Mouse (Mus musculus): ENCODE results near the gene Gm5678. TPM values are rescaled to one million over a fixed set of nuclear protein-coding genes. Genes with fewer than 3 reads are reported as not detected.
A peak's percentile ranks its signal among the peaks of the same experiment; 100 is the strongest.
"Not testable (repeated sequence)": the region's sequence is repeated elsewhere in the genome, so short reads cannot be mapped to it uniquely, and the experiment has no call there.

Gene Gm5678
- polyA plus RNA-seq, 1 experiment from 2014 or later: 4.3 TPM

- DNase-seq (ENCODE audit: low read depth, low spot score): no peak
- CTCF ChIA-PET: no interaction called here
- ATAC-seq: no peak
- TF ChIP-seq CTCF (IDR thresholded peaks at IDR 0.05): no peak
- POLR2A ChIA-PET: no interaction called here
- H3K27me3 ChIP-seq: no peaks in the 10 kb centered on the region
- in situ Hi-C loops (cut with MboI; ENCODE audit: low pct_unique_long_range_greater_than_20kb): no loop called here
Measured at GRCm38 (mm10) chr16:93608731-93609130, 19.2 kb upstream of the Gm5678 start.

DNA sequence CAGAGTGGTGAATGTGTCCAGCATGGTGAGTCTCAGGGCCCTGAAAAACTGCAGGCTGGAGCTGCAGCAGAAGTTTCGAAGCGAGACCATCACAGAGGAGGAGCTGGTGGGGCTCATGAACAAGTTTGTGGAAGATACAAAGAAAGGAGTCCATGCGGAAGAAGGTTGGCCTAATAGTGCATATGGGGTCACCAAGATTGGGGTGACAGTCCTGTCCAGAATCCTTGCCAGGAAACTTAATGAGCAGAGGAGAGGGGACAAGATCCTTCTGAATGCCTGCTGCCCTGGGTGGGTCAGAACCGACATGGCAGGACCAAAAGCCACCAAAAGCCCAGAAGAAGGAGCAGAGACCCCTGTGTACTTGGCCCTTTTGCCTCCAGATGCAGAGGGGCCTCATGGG is 18.1 kb upstream of the Gm5678 start:
- DNase-seq (ENCODE audit: low read depth, low spot score) (no peak), ATAC-seq (no peak)
- TF ChIP-seq CTCF (IDR thresholded peaks at IDR 0.05): no peak
- no peaks in the 10 kb centered on the region for H3K27me3 ChIP-seq
- in situ Hi-C loops (cut with MboI; ENCODE audit: low pct_unique_long_range_greater_than_20kb): no loop called here
- ChIA-PET POLR2A (no interaction called here), CTCF (no interaction called here)

GRCm38 (mm10) chr16:93610961-93611360 is 16.9 kb upstream of the Gm5678 start:
- in situ Hi-C loops (cut with MboI; ENCODE audit: low pct_unique_long_range_greater_than_20kb): no loop called here
- TF ChIP-seq CTCF (IDR thresholded peaks at IDR 0.05): no peak
- POLR2A ChIA-PET: no interaction called here
- CTCF ChIA-PET: no interaction called here
- H3K27me3 ChIP-seq: no peaks in the 10 kb centered on the region
- DNase-seq (ENCODE audit: low read depth, low spot score) (no peak), ATAC-seq (no peak)

GRCm38 (mm10) chr16:93615118-93615870 is 12.6 kb upstream of the Gm5678 start:
- ChIA-PET POLR2A (interaction anchor here (0.7 to 1.0 kb wide), 2 partner anchors 11 to 989 kb away, joined by 3 read pairs; no protein-coding TSS in a partner anchor), CTCF (interaction anchor here (0.8 to 2.2 kb wide), 4 partner anchors 11 to 56 kb away, joined by 3 to 8 read pairs (median 4); no protein-coding TSS in a partner anchor)
- in situ Hi-C loops (cut with MboI; ENCODE audit: low pct_unique_long_range_greater_than_20kb): no loop called here
- no peak for DNase-seq (ENCODE audit: low read depth, low spot score)
- H3K27me3 ChIP-seq: no peaks in the 10 kb centered on the region
- peak; percentile 71 for TF ChIP-seq CTCF (IDR thresholded peaks at IDR 0.05)
- ATAC-seq: peak; percentile 69

GRCm38 (mm10) chr16:93623759-93624158 is 4.1 kb upstream of the Gm5678 start:
- H3K27me3 ChIP-seq; POLR2A ChIA-PET; CTCF ChIA-PET; ATAC-seq; DNase-seq (ENCODE audit: low read depth, low spot score); in situ Hi-C loops (cut with MboI; ENCODE audit: low pct_unique_long_range_greater_than_20kb): not testable (repeated sequence)

DNA sequence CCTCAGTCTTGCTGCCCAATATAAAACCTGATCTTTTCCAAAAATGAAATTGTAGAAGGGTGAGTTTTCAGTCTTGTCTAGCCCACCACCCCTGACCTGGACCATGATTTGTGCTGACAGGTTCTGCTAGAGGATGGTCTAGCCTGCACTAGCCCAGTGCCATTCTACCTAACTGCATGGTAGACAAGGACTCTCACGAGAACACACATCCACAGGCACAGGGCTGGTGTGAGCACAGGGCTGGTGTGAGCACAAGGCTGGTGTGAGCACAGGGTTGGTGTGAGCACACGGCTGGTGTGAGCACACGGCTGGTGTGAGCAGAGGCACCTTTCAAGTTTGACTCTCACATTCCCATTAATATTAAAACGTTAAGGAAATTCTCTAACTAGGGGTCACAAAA is 3.2 kb upstream of the Gm5678 start:
- no peaks in the 10 kb centered on the region for H3K27me3 ChIP-seq
- DNase-seq (ENCODE audit: low read depth, low spot score) (no peak), ATAC-seq (no peak)
- TF ChIP-seq CTCF (IDR thresholded peaks at IDR 0.05): no peak
- ChIA-PET CTCF (no interaction called here), POLR2A (no interaction called here)
- in situ Hi-C loops (cut with MboI; ENCODE audit: low pct_unique_long_range_greater_than_20kb): no loop called here

DNA sequence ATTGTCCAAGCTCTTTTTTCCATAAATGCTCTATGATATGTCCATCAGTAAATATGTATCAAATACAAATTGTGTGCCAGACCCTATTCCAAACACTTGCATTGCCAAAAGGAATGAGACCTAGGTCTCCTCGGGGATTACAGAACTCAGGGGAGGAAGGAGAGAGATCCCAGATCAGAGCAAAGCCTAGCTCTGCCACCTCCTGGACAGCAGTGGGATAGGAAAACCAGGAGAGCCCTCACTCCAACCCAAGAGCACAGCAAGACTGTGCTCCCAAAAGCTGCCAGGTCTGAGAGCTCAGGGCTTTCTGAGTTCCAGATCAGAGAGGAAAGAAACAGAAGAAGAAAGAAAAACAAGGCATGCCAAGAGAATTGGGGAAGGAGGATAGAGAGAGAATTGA is 1.2 kb upstream of the Gm5678 start:
- ChIA-PET POLR2A (interaction anchor here (1.0 kb wide), 1 partner anchor 11 kb away, joined by 3 read pairs; no protein-coding TSS in a partner anchor), CTCF (interaction anchor here (1.2 to 1.6 kb wide), 3 partner anchors 11 to 29 kb away, joined by 3 to 8 read pairs (median 3); no protein-coding TSS in a partner anchor)
- ATAC-seq (peak; percentile 78), DNase-seq (ENCODE audit: low read depth, low spot score) (no peak)
- H3K27me3 ChIP-seq: no peaks in the 10 kb centered on the region
- in situ Hi-C loops (cut with MboI; ENCODE audit: low pct_unique_long_range_greater_than_20kb): no loop called here
- TF ChIP-seq CTCF (IDR thresholded peaks at IDR 0.05): peak; percentile 76

- H3K27me3 ChIP-seq: no peaks in the 10 kb centered on the region
- TF ChIP-seq CTCF (IDR thresholded peaks at IDR 0.05): no peak
- peak; percentile 21 for ATAC-seq
- in situ Hi-C loops (cut with MboI; ENCODE audit: low pct_unique_long_range_greater_than_20kb): no loop called here
- peak; percentile 33 for DNase-seq (ENCODE audit: low read depth, low spot score)
- ChIA-PET CTCF (interaction anchor here (0.8 to 1.0 kb wide), 2 partner anchors 17 to 67 kb away, joined by 3 read pairs; no protein-coding TSS in a partner anchor), POLR2A (interaction anchor here (0.6 kb wide), 1 partner anchor 40 kb away, joined by 3 read pairs; no protein-coding TSS in a partner anchor)
Measured at GRCm38 (mm10) chr16:93644006-93644405, 16.1 kb downstream of the Gm5678 start.

DNA sequence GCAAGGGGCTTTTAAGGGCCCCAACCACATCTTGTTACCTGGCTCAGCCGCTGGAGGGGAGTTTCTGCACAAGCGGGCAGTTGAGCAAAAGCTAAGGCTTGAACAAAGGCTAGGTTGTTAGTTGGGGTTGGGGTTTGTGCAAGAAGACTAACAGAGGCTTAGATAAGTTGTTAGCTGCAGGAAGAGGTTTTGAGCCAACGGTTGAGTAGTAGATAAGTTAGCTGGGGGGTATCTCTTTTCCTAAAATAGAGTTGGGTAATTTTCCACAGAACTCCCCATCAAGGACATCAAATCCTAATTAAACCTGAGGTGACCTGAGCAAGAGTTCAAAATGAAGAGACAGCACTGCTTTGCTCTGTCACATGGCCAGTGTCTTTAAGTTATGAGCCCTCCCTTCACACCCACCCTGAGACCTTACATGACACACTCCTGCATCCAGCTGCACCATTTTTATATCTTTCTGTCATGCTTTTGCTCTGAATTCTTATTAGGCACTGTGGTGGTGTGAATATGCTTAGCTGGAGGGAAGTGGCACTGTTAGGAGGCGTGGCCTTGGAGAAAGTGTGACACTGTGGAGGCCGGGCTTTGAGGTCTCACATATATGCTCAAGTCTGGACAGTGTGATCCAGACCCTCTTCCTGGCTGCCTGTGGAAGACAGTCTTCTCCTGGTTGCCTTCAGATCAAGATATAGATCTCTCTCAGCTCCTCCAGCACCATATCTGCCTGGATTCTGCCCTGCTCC is 20.7 kb downstream of the Gm5678 start:
- ChIA-PET POLR2A (no interaction called here), CTCF (no interaction called here)
- ATAC-seq: no peak
- in situ Hi-C loops (cut with MboI; ENCODE audit: low pct_unique_long_range_greater_than_20kb): no loop called here
- H3K27me3 ChIP-seq: no peaks in the 10 kb centered on the region
- no peak for TF ChIP-seq CTCF (IDR thresholded peaks at IDR 0.05)
- no peak for DNase-seq (ENCODE audit: low read depth, low spot score)

DNA sequence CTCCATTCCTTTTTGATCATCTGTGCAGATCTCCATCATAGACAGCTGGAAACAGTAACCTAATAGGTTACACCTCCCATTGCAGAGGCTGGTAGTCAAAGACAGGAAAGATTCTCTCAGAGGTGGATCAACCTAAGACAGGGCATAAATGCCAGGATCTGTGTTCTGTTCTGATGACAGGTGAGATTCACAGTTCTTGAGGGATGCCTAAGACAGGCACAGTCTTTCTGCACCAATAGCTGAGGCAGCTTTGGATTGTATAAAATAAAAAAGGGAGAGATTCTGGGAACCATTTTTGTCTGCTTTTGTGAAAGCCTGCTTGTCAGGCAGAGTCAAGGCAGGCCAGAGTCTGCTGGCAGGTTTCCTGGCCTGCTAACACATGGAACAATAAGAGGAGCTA is 40.1 kb downstream of the Gm5678 start:
- DNase-seq (ENCODE audit: low read depth, low spot score): no peak

DNA sequence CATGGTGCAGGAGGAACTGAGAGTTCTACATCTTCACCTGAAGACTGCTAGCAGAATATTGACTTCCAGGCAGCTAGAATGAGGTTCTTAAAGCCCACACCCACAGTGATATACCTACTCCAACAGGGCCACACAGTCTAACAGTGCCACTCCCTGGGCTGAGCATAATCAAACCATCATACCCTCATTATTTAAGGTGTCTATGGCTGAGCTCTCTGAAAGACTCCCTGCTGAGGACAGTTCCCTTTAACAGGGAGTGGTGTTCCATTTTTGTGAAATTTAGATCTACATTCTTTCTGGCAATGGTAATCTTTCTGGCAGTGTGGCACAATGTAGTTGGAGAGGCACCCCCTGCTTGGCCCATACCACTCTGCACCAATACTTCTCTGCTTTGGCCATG is 41.6 kb downstream of the Gm5678 start:
- ChIA-PET POLR2A (no interaction called here), CTCF (no interaction called here)
- no peak for TF ChIP-seq CTCF (IDR thresholded peaks at IDR 0.05)
- ATAC-seq (no peak), DNase-seq (ENCODE audit: low read depth, low spot score) (no peak)
- in situ Hi-C loops (cut with MboI; ENCODE audit: low pct_unique_long_range_greater_than_20kb): no loop called here
- H3K27me3 ChIP-seq: no peaks in the 10 kb centered on the region

More for the DNA sequence above, 40.1 kb downstream of the Gm5678 start:
- H3K27me3 ChIP-seq: no peaks in the 10 kb centered on the region
- in situ Hi-C loops (cut with MboI; ENCODE audit: low pct_unique_long_range_greater_than_20kb): no loop called here
- ATAC-seq: no peak
- ChIA-PET CTCF (no interaction called here), POLR2A (no interaction called here)
- TF ChIP-seq CTCF (IDR thresholded peaks at IDR 0.05): no peak

GRCm38 (mm10) chr16:93670466-93670865 is 42.6 kb downstream of the Gm5678 start:
- ATAC-seq; POLR2A ChIA-PET; H3K27me3 ChIP-seq; DNase-seq (ENCODE audit: low read depth, low spot score); CTCF ChIA-PET; in situ Hi-C loops (cut with MboI; ENCODE audit: low pct_unique_long_range_greater_than_20kb): not testable (repeated sequence)

All from Patski (cell line).